Mouse (Mus musculus) skeletal muscle tissue, adult 2 months (tissue): ENCODE results near the gene Rbbp9.

ENCODE experiments used
- DNase-seq: peaks from one replicate; pipeline ENCODE4 v3.0.0-alpha.2; 2012; ENCODE audit warnings: low read depth, low spot score

The Rbbp9 gene

DNA sequence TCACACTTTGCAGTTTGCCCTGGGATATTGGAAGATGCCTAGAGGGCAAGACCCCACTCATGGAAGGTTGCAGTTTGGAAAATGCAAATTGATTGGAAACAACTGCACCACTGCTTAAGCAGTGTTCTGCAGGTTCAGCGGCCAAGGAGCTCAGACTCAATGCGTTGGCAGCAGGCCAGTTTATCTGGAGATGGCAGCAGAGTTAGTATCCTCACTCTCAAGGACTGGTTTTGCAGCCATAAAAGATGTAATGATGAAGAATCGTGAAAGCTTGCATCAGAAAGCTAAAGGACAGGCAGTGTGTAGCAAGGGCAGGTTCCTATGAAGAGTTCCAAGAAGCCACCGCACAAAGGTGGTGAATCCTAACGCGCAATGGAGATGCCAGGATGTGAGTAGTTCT is 48.5 kb downstream of the Rbbp9 start:
- no peak for DNase-seq
